Mouse (Mus musculus) limb, embryonic 10.5 days (tissue): ENCODE measurements at regions not wholly inside any gene's neighbourhood (a gene's known extent, or its start where the extent isn't known, plus 50 kb on each side); places are given as distances from the start of the nearest gene placed in this dataset.

Experiments used
- DNase-seq: peaks from one replicate; pipeline ENCODE4 v3.0.0-alpha.2; 2017; ENCODE audit warnings: low spot score
- H3K27ac ChIP-seq: fragments of 300-500 bp; sonication (generic); 2 replicates; pipeline ENCODE4 v1.5.1; 2016; ENCODE audit warnings: mild to moderate bottlenecking
- H3K27me3 ChIP-seq: fragments of 300-500 bp; sonication (generic); 2 replicates; pipeline ENCODE4 v1.6.1; 2016; ENCODE audit warnings: low read depth, mild to moderate bottlenecking; ENCODE audit not compliant: poor library complexity, severe bottlenecking
- H3K36me3 ChIP-seq: fragments of 300-500 bp; sonication (generic); 2 replicates; pipeline ENCODE4 v1.6.1; 2016; ENCODE audit warnings: mild to moderate bottlenecking, moderate library complexity
- H3K4me1 ChIP-seq: fragments of 300-500 bp; sonication (generic); 2 replicates; pipeline ENCODE4 v1.6.1; 2016
- H3K4me3 ChIP-seq: fragments of 300-500 bp; sonication (generic); 2 replicates; pipeline ENCODE4 v1.5.1; 2016; ENCODE audit warnings: mild to moderate bottlenecking, moderate library complexity
- H3K9me3 ChIP-seq: fragments of 300-500 bp; sonication (generic); replicated peaks from 2 replicates; pipeline ENCODE4 v1.6.1; 2016; ENCODE audit warnings: mild to moderate bottlenecking
- WGBS: fragments of 180-500 bp; shearing (Covaris S2); methylation state at CpG from one replicate; pipeline ENCODE4 v1.1.7; 2016; 5-methylcytosine and 5-hydroxymethylcytosine counted together

- no peak for DNase-seq
- WGBS, result 79% methylated on average over 3 of the region's 3 CpGs
- no peak overlapping the region for H3K4me3 ChIP-seq
- peaks cover 34% of the 10 kb centered on the region for H3K4me1 ChIP-seq
- H3K27me3 ChIP-seq, result no peaks in the 10 kb centered on the region
- no peaks in the 10 kb centered on the region for H3K36me3 ChIP-seq
- H3K9me3 ChIP-seq, result no peaks in the 10 kb centered on the region
- peak overlapping the region; percentile 4; the same call in 1 of the 2 replicates for H3K27ac ChIP-seq
These were observed 57.7 kb upstream of the Ror1 start for GRCm38 (mm10) chr4:100037868-100038267.

- Histone ChIP-seq H3K4me1 (peaks cover 26% of the 10 kb centered on the region), H3K27me3 (no peaks in the 10 kb centered on the region), H3K4me3 (no peak overlapping the region), H3K9me3 (no peaks in the 10 kb centered on the region), H3K27ac (no peak overlapping the region), H3K36me3 (no peaks in the 10 kb centered on the region)
- WGBS, result 93% methylated on average over 3 of the region's 3 CpGs
- DNase-seq, result no peak
These were observed 55.9 kb upstream of the Ror1 start for GRCm38 (mm10) chr4:100039741-100040140.

- Histone ChIP-seq H3K27me3 (no peaks in the 10 kb centered on the region), H3K36me3 (no peaks in the 10 kb centered on the region), H3K4me1 (peaks cover 11% of the 10 kb centered on the region; the same call in 1 of the 2 replicates), H3K27ac (no peak overlapping the region), H3K9me3 (no peaks in the 10 kb centered on the region), H3K4me3 (no peak overlapping the region)
- DNase-seq, result no peak
- WGBS, result 87% methylated on average over 11 of the region's 11 CpGs
These were observed 53.6 kb upstream of the Ror1 start for GRCm38 (mm10) chr4:100041982-100042381.

GRCm38 (mm10) chr4:100045164-100045906 is 50.3 kb upstream of the Ror1 start:
- no peaks in the 10 kb centered on the region for H3K27me3 ChIP-seq
- H3K4me1 ChIP-seq, result peaks cover 5% of the 10 kb centered on the region; the same call in 1 of the 2 replicates
- no peaks in the 10 kb centered on the region for H3K9me3 ChIP-seq
- no peak for DNase-seq
- 81% methylated on average over 15 of the region's 15 CpGs for WGBS
- no peak overlapping the region for H3K27ac ChIP-seq
- H3K36me3 ChIP-seq, result no peaks in the 10 kb centered on the region
- no peak overlapping the region for H3K4me3 ChIP-seq
